Mouse (Mus musculus) lung, embryonic 14.5 days (tissue): ENCODE data around the gene Nmt1. TPM values are rescaled to one million over a fixed set of nuclear protein-coding genes. Genes with fewer than 3 reads are reported as not detected.

Experiments used
- ATAC-seq: fragments of 200-750 bp; cut with Nextera tagmentation; 2 replicates; pipeline ENCODE4 v1.8.0; 2017; ENCODE audit warnings: mild to moderate bottlenecking, moderate TSS enrichment, moderate library complexity; ENCODE audit not compliant: insufficient read depth
- DNase-seq: peaks from one replicate; pipeline ENCODE4 v3.0.0-alpha.2; 2015
- H3K27ac ChIP-seq: fragments of 300-500 bp; sonication (generic); 2 replicates; pipeline ENCODE4 v1.5.1; 2014; ENCODE audit warnings: low read depth, mild to moderate bottlenecking, moderate library complexity
- H3K27me3 ChIP-seq: fragments of 300-500 bp; sonication (generic); 2 replicates; pipeline ENCODE4 v1.6.1; 2014; ENCODE audit warnings: low read length, control low read depth; ENCODE audit not compliant: insufficient read depth
- H3K36me3 ChIP-seq: fragments of 300-500 bp; sonication (generic); 2 replicates; pipeline ENCODE4 v1.6.1; 2014; ENCODE audit warnings: control low read depth; ENCODE audit not compliant: insufficient read depth
- H3K4me1 ChIP-seq: fragments of 300-500 bp; sonication (generic); 2 replicates; pipeline ENCODE4 v1.6.1; 2014; ENCODE audit warnings: antibody characterized with exemption, control low read depth; ENCODE audit not compliant: insufficient read depth
- H3K4me2 ChIP-seq: fragments of 300-500 bp; sonication (generic); 2 replicates; pipeline ENCODE4 v1.6.1; 2014; ENCODE audit warnings: mild to moderate bottlenecking
- H3K4me3 ChIP-seq: fragments of 300-500 bp; sonication (generic); 2 replicates; pipeline ENCODE4 v1.5.1; 2014; ENCODE audit warnings: low read depth, low read length
- H3K9ac ChIP-seq: fragments of 300-500 bp; sonication (generic); 2 replicates; pipeline ENCODE4 v1.6.1; 2014
- H3K9me3 ChIP-seq: fragments of 300-500 bp; sonication (generic); 2 replicates; pipeline ENCODE4 v1.6.1; 2016; ENCODE audit warnings: low read depth, low read length, control low read depth
- CTCF ChIP-seq: IDR thresholded peaks from 2 replicates; pipeline ENCODE4 v1.5.1; 2016; ENCODE audit warnings: antibody characterized with exemption, low read depth
- WGBS: fragments of 180-500 bp; shearing (Covaris S2); extraction: QIAGEN DNeasy Blood & Tissue Kit; methylation state at CpG from one replicate; pipeline ENCODE4 v1.1.7; 2014; 5-methylcytosine and 5-hydroxymethylcytosine counted together
- polyA plus RNA-seq: library from polyadenylated mRNA; unstranded; fragments of >200 nt; fragmentation: Nextera tagmentation; extraction: Ambion mirVana; gene quantifications from 2 replicates; pipeline ENCODE4 v1.2.1, GENCODE M21; 2014

The Nmt1 gene
- polyA plus RNA-seq, 1 experiment from 2014 or later: 64.4 TPM

DNA sequence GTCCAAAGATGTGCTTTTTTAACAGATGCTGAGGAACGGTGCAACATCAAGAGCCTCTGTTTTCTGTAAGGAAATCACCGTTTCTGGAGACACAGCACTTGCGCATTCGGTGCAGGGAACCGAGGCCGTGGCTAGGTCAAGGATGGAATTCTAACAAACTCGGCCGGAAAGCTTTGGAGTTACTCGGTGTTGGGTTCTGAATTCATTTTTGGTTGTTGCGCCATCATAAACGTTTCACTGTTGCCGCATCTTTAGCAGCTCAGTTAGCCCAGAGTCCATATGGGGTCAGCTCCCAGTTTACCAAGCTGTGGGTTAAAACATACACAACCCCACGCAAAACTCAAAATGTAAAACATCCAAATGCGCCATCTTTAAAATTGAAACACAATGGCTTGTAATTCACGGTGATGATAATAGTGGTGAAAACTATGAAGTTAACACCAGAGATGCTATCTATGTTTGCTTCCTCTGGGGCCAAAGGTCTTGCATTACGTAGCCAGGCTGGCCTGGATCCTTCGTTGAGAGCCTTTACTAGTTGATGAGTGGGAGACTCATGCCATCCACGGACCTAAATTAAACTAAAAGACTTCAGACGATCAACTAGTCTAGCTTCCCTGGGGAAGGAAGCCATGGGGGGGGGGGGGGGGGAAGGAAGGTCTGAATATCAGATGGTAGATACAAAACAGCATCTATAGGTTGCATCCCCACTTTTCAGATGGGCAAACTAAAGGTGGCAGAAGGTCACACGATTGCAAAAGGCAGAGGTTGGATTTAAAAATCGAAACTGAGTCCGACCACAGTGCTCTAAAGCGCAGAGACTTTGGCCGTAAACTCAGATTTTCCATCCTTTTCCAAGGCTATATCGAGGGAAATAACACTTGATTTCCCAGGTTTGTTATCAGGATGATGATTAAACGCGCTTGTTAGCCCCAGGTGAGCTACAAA is 11.8 kb upstream of the Nmt1 start:
- TF ChIP-seq CTCF: no peak
- Histone ChIP-seq H3K27ac (peak overlapping the region; percentile 91), H3K4me2 (peak overlapping the region; percentile 64), H3K27me3 (no peaks in the 10 kb centered on the region), H3K4me1 (no peaks in the 10 kb centered on the region), H3K9me3 (no peaks in the 10 kb centered on the region), H3K9ac (peak overlapping the region; percentile 91), H3K36me3 (peaks cover 13% of the 10 kb centered on the region), H3K4me3 (peak overlapping the region; percentile 79)
- WGBS: 32% methylated on average over 27 of the region's 27 CpGs
- ATAC-seq (no peak), DNase-seq (peak; percentile 40)

GRCm38 (mm10) chr11:103016930-103017329 is 11.1 kb upstream of the Nmt1 start:
- WGBS: under 1% methylated on average over 41 of the region's 41 CpGs
- Histone ChIP-seq H3K4me1 (no peaks in the 10 kb centered on the region), H3K9me3 (no peaks in the 10 kb centered on the region), H3K4me3 (peak overlapping the region; percentile 79), H3K9ac (peak overlapping the region; percentile 91), H3K36me3 (peaks cover 13% of the 10 kb centered on the region), H3K27me3 (no peaks in the 10 kb centered on the region), H3K27ac (peak overlapping the region; percentile 91), H3K4me2 (peak overlapping the region; percentile 64)
- ATAC-seq: peak; percentile 97
- no peak for TF ChIP-seq CTCF
- peak; percentile 99 for DNase-seq

DNA sequence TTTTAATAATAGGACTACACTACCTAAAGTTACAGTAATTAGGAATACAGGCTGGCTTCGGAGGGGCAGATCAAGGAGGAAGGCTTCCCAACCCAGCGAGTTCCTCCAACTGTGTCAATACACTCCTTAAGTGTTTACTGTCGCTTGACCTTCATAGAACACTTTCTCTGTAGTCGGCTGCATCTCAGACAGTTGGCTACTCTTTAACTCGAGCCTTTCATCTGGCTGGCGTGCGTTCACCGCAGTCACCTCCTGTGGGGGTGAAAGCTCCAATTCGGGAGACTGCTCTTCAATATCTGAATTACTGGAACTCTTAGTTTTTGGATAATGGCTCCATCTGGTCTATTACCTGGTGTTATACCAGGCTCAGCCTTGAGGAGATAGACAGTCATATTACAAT is 10.3 kb upstream of the Nmt1 start:
- ATAC-seq: no peak

DNA sequence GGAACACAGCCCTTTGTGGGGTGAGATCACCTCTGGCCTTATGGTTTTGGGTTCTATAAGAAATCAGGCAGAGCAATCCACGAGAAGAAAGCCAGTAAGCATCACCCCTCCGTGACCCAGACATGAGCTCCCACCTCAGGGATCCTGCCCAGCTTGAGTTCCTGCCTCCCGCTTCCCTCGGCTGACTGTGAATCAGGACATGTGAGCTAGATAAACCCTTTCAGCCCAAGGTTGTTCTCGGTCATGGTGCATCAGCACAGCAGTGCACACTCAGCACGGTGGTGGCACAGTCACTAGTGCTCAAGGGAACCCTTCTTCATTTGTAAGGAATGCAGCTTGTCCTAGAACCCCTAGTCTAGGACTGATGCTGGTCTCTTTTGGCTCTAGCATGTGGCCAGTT is 9.1 kb upstream of the Nmt1 start:
- Histone ChIP-seq H3K36me3 (no peaks in the 10 kb centered on the region; the same call in 1 of the 2 replicates), H3K4me1 (no peaks in the 10 kb centered on the region), H3K4me2 (no peak overlapping the region), H3K27me3 (no peaks in the 10 kb centered on the region), H3K4me3 (no peak overlapping the region), H3K9me3 (no peaks in the 10 kb centered on the region), H3K27ac (no peak overlapping the region), H3K9ac (no peak overlapping the region)
- no peak for DNase-seq
- no peak for TF ChIP-seq CTCF
- WGBS: 52% methylated on average over 6 of the region's 6 CpGs
- no peak for ATAC-seq

More for the DNA sequence above, 10.3 kb upstream of the Nmt1 start:
- no peak for TF ChIP-seq CTCF
- Histone ChIP-seq H3K9me3 (no peaks in the 10 kb centered on the region), H3K27me3 (no peaks in the 10 kb centered on the region), H3K4me1 (no peaks in the 10 kb centered on the region), H3K4me3 (0 out of 2 replicates have a peak overlapping the region, but pooled peaks have one; percentile 0), H3K4me2 (peak overlapping the region; percentile 36; the same call in 1 of the 2 replicates), H3K36me3 (peaks cover 9% of the 10 kb centered on the region), H3K27ac (peak overlapping the region; percentile 58; the same call in 1 of the 2 replicates), H3K9ac (no peak overlapping the region)
- 39% methylated on average over 9 of the region's 9 CpGs for WGBS
- DNase-seq: no peak

- ATAC-seq (no peak), DNase-seq (no peak)
- Histone ChIP-seq H3K4me2 (no peak overlapping the region), H3K4me3 (no peak overlapping the region), H3K9ac (no peak overlapping the region), H3K27me3 (no peaks in the 10 kb centered on the region), H3K9me3 (no peaks in the 10 kb centered on the region), H3K36me3 (peaks cover 4% of the 10 kb centered on the region; the same call in 1 of the 2 replicates), H3K4me1 (no peaks in the 10 kb centered on the region), H3K27ac (no peak overlapping the region)
- WGBS: 81% methylated on average over 7 of the region's 7 CpGs
- TF ChIP-seq CTCF: no peak
Measured at GRCm38 (mm10) chr11:103019325-103019724, 8.7 kb upstream of the Nmt1 start.

- no peaks in the 10 kb centered on the region for H3K27me3 ChIP-seq
- WGBS: 64% methylated on average over 3 of the region's 3 CpGs
- no peak overlapping the region for H3K27ac ChIP-seq
- H3K4me2 ChIP-seq: no peak overlapping the region
- no peaks in the 10 kb centered on the region for H3K9me3 ChIP-seq
- ATAC-seq: no peak
- TF ChIP-seq CTCF: no peak
- DNase-seq: peak; percentile 55
- H3K4me1 ChIP-seq: no peaks in the 10 kb centered on the region
- no peak overlapping the region for H3K9ac ChIP-seq
- H3K36me3 ChIP-seq: peaks cover 8% of the 10 kb centered on the region; the same call in 1 of the 2 replicates
- no peak overlapping the region for H3K4me3 ChIP-seq
Measured at GRCm38 (mm10) chr11:103020713-103021335, 7.2 kb upstream of the Nmt1 start.

DNA sequence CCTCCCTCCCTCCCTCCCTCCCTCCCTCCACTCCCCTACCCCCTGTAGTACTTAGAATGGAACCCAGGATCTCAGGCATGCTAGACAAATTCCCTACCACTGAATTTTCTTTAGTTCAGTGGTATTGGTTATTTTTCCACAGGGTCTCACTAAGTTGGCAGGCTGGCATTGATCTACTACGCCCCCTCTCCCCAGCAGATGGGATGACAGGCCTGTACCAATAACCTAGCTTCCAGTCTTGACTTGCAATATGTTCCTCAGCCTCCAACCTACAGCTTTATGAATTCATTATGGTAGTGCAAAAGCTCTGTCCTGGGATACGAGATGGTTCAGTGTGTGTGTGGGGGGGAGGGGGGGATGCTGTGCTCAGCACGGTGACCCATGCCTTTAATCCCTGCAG is 4.0 kb upstream of the Nmt1 start:
- Histone ChIP-seq H3K9me3 (no peaks in the 10 kb centered on the region), H3K27me3 (no peaks in the 10 kb centered on the region), H3K4me2 (no peak overlapping the region), H3K4me1 (peaks cover 5% of the 10 kb centered on the region; the same call in 1 of the 2 replicates), H3K27ac (no peak overlapping the region), H3K36me3 (peaks cover 8% of the 10 kb centered on the region; the same call in 1 of the 2 replicates), H3K9ac (no peak overlapping the region), H3K4me3 (no peak overlapping the region)
- DNase-seq (no peak), ATAC-seq (no peak)
- 93% methylated on average over 3 of the region's 3 CpGs for WGBS
- 0 out of 2 replicates have a peak, but pooled peaks have one; percentile 5 for TF ChIP-seq CTCF
